In the genomic region with DNA sequence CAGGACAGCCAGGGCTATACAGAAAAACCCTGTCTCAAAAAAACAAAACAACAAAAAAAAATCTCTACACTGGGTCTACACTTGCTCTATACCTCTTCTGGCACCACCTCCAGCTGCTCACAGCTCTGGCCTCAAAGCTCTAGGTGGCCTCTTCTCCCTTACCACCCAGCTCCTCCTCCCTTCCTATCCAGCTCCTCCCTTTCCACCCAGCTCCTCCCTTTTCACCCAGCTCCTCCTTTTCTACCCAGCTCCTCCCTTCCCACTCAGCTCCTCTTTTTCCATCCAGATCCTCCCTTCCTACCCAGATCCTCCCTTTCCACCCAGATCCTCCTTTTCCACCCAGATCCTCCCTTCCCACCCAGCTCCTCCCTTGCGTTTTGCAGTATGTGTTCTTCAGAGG, we compare ENCODE assay signal across 28 mouse cellular contexts. TPM values are rescaled to one million over a fixed set of nuclear protein-coding genes. Genes with fewer than 3 reads are reported as not detected.
"Had no signal": no experiment of that assay in that cellular context is flagged by ENCODE, and none has a peak within 500 bp of the region (broad histone marks: within the 10 kb centered on the region; RNA-seq: fewer than 3 reads in every experiment).

No protein-coding gene starts in this region.

- H3K9ac ChIP-seq: heart, embryonic 12.5 days; hindbrain, embryonic 12.5 days; hindbrain, embryonic 14.5 days; intestine, embryonic 15.5 days; limb, embryonic 12.5 days; liver, embryonic 13.5 days had no signal

- H3K36me3 ChIP-seq: heart, embryonic 10.5 days; heart, embryonic 12.5 days; hindbrain, embryonic 10.5 days; hindbrain, embryonic 12.5 days; intestine, embryonic 15.5 days; limb, embryonic 10.5 days; limb, embryonic 12.5 days; liver, embryonic 13.5 days had no signal

- DNase-seq: gastrocnemius, adult 2 months; gastrocnemius, postnatal 10 days; gastrocnemius, postnatal 25 days; heart, adult 18-20 months; heart, postnatal 10 days; heart, postnatal 4 days; kidney, adult 18-20 months; kidney, adult 8-10 months; kidney, postnatal 10 days; kidney, postnatal 25 days; kidney, postnatal 4 days; liver; liver, embryonic 13.5 days had no signal

- H3K4me1 ChIP-seq: heart, embryonic 12.5 days; intestine, embryonic 15.5 days had no signal

- H3K4me3 ChIP-seq: gastrocnemius, adult 2 months; heart, embryonic 10.5 days; heart, embryonic 12.5 days; hindbrain, embryonic 10.5 days; hindbrain, embryonic 12.5 days; intestine, embryonic 15.5 days; layer of hippocampus, adult 2 months; left cerebral cortex, adult 2 months; limb, embryonic 10.5 days; limb, embryonic 12.5 days; liver, embryonic 13.5 days had no signal

- H3K27ac ChIP-seq: gastrocnemius, adult 2 months; hindbrain, embryonic 10.5 days; hindbrain, embryonic 12.5 days; hindbrain, embryonic 14.5 days; intestine, embryonic 15.5 days; layer of hippocampus, adult 2 months; left cerebral cortex, adult 2 months; limb, embryonic 10.5 days; limb, embryonic 12.5 days; liver, embryonic 13.5 days had no signal

- H3K9me3 ChIP-seq: heart, embryonic 10.5 days; heart, embryonic 12.5 days; hindbrain, embryonic 10.5 days; hindbrain, embryonic 12.5 days; intestine, embryonic 15.5 days; limb, embryonic 10.5 days; limb, embryonic 12.5 days; liver, embryonic 13.5 days had no signal

RNA-seq across cellular contexts. Expression of a gene that starts 26.5 kb away (rescaled TPM):
- total RNA-seq: gastrocnemius, adult 2 months; gastrocnemius, postnatal 25 days; heart, adult 18-20 months; heart, adult 8-10 months; heart, postnatal 10 days; heart, postnatal 25 days; layer of hippocampus, adult 2 months; layer of hippocampus, postnatal 10 days; left cerebral cortex, adult 2 months; left cerebral cortex, postnatal 14 days; left cerebral cortex, postnatal 36 days had no signal
